Mouse (Mus musculus): ENCODE data around the gene Arl14.
"Not testable (repeated sequence)": the region's sequence is repeated elsewhere in the genome, so short reads cannot be mapped to it uniquely, and the experiment has no call there.

Gene Arl14

GRCm38 (mm10) chr3:69213465-69213864, 8.8 kb upstream of the Arl14 start:
- DNase-seq (ENCODE audit: low read depth) = no peak

GRCm38 (mm10) chr3:69214566-69214965, 7.7 kb upstream of the Arl14 start:
- DNase-seq (ENCODE audit: low read depth) = no peak

GRCm38 (mm10) chr3:69222502-69222900, 282 bp downstream of the Arl14 start:
- no peak for DNase-seq (ENCODE audit: low read depth)

GRCm38 (mm10) chr3:69222987-69223386, 768 bp downstream of the Arl14 start:
- no peak for DNase-seq (ENCODE audit: low read depth)

GRCm38 (mm10) chr3:69223666-69224065, 1.4 kb downstream of the Arl14 start:
- DNase-seq (ENCODE audit: low read depth) = no peak

- DNase-seq (ENCODE audit: low read depth) = no peak
Measured at GRCm38 (mm10) chr3:69225019-69225418, 2.8 kb downstream of the Arl14 start.

GRCm38 (mm10) chr3:69226496-69226895, 4.3 kb downstream of the Arl14 start:
- DNase-seq (ENCODE audit: low read depth) = no peak

- DNase-seq (ENCODE audit: low read depth) = no peak
Measured at GRCm38 (mm10) chr3:69228002-69228401, 5.8 kb downstream of the Arl14 start.

- DNase-seq (ENCODE audit: low read depth) = no peak
Measured at GRCm38 (mm10) chr3:69231522-69232138, 9.4 kb downstream of the Arl14 start.

- not testable (repeated sequence) for DNase-seq (ENCODE audit: low read depth)
Measured at GRCm38 (mm10) chr3:69233552-69234189, 11.5 kb downstream of the Arl14 start.

- DNase-seq (ENCODE audit: low read depth) = no peak
Measured at GRCm38 (mm10) chr3:69234525-69234924, 12.3 kb downstream of the Arl14 start.

- no peak for DNase-seq (ENCODE audit: low read depth)
Measured at GRCm38 (mm10) chr3:69235806-69236205, 13.6 kb downstream of the Arl14 start.

- DNase-seq (ENCODE audit: low read depth) = no peak
Measured at GRCm38 (mm10) chr3:69236491-69236890, 14.3 kb downstream of the Arl14 start.

GRCm38 (mm10) chr3:69238141-69238851, 16.1 kb downstream of the Arl14 start:
- DNase-seq (ENCODE audit: low read depth) = peak; percentile 61

GRCm38 (mm10) chr3:69239246-69239645, 17.0 kb downstream of the Arl14 start:
- no peak for DNase-seq (ENCODE audit: low read depth)

- no peak for DNase-seq (ENCODE audit: low read depth)
Measured at GRCm38 (mm10) chr3:69241020-69241419, 18.8 kb downstream of the Arl14 start.

- DNase-seq (ENCODE audit: low read depth) = no peak
Measured at GRCm38 (mm10) chr3:69253096-69253866, 31.1 kb downstream of the Arl14 start.

- DNase-seq (ENCODE audit: low read depth) = no peak
Measured at GRCm38 (mm10) chr3:69254676-69255075, 32.5 kb downstream of the Arl14 start.

- peak; percentile 55 for DNase-seq (ENCODE audit: low read depth)
Measured at GRCm38 (mm10) chr3:69257049-69257699, 35.0 kb downstream of the Arl14 start.

GRCm38 (mm10) chr3:69263010-69263643, 40.9 kb downstream of the Arl14 start:
- DNase-seq (ENCODE audit: low read depth) = no peak

- DNase-seq (ENCODE audit: low read depth) = not testable (repeated sequence)
Measured at GRCm38 (mm10) chr3:69264299-69264698, 42.1 kb downstream of the Arl14 start.

All from c-Kit-positive CD71-negative TER-119-negative erythroid progenitor cells, embryonic 14.5 days (primary cell).